Mouse (Mus musculus) adrenal gland, adult 18-20 months (tissue): Measurements from ENCODE around the gene 2610528J11Rik. TPM values are rescaled to one million over a fixed set of nuclear protein-coding genes. Genes with fewer than 3 reads are reported as not detected.

Experiments used
- DNase-seq, 2 experiments: peaks; one replicate each; pipeline ENCODE4 v3.0.0; 2021 to 2022; ENCODE audit warnings: low spot score in 2 of 2
- total RNA-seq, 2 experiments: library from RNA; stranded (reverse); gene quantifications; 1 replicate in 1 of 2; 2 replicates in 1 of 2; pipeline ENCODE4 v1.2.3; 2021

Gene 2610528J11Rik
- total RNA-seq, 2 experiments from 2014 or later, result not detected

DNA sequence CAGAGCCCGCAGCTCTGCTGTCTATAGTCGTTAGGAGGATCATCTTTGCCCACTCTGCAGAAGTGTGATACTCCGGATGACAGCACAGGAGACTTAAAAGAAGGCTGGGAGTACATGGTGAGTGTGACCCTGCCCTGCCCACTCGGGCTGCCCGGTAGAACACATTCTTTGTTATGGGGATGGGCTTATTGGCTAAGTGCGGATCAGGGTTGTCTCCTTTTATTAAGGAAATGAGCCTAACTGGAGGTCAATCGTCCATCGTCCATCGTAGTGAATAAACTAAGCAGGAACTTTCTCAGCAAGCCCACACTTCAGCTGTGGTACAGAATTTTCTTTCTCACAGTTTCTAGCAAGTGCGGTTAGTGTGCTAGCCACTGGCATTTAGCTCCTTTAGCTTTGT lies 13.1 kb downstream of the 2610528J11Rik start:
- DNase-seq, result no peak

DNA sequence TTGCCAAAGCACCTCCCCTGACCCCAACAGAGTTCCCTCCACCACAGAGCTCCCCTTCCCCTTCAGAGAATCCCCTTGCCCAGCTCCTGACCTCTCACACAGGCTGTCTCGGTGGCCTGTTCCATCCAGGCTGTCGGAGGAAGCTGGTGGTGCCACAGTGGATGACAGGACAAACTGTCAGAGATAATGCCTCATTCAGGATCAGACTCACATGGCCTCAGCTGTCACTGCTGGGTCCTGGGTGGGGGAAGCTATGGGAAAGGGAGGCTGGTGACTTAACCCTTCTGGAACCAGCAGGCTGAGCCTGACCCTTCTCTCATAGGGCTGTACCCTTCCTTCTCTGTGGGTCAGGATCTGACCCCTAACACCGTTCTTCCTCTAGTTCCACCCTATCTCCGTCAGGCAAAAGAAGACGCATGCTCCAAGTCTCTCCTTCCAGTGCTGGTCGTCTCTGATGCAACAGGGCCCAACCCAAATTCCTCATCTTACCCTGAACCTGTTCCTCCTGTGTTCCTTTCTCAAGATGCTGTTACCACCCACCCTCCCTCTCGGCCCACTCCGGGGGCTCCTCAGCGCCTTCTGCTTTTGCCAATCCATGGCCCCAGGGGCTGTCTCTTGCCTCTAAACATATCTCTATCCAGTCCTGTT lies 15.8 kb downstream of the 2610528J11Rik start:
- DNase-seq, result no peak

DNA sequence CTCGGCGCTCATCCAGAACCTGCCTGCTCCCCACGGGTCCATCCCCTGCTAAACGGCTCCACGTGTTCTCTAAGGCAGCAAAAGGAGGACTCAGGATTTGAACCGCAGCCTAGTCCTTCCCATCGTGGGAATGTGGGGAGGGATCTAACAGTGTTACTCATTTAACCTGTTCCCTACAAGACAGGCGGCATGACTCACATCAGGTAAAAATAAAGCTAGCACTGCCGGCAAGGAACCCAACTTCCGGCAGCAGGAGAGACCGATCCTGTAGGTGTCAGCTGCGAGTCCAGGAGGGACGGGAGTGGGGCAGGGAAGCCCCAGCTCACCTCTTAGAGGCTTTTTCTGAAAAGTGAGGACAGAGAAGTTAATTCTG lies 16.3 kb downstream of the 2610528J11Rik start:
- no peak for DNase-seq

DNA sequence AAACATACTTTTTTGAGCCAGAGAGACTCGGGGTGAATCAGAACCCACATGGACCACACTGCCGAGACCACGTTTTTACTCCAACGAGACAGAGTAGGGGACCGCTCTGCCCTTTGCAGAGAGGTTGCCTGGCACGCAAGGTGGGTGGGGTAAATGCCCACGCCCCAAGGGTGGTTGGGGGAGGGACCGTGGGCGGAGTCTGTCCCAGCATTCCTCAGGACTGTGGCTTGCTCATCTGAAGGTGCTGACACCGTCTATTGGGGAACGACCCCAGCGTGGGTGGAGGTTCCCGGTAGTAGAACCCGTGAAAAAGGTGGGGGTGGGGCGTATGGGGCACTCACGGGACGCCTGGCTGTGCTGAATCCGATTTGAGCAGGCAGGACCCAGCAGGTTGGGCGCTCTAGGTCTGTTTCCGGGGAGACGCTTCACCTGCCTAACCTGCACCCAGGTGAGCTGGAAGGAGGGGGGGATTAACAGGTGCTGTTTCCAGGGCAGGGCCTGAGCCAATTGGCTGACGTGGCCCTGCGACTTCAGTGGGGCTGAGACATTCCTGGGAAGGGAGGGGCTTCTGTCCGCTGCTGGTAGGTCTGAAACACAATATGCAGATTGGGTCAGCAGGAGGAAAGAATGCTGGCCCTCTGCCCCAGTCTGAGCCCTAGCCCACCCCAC lies 16.9 kb downstream of the 2610528J11Rik start, which contains the start of gene Tmem125:
Gene Tmem125, minus strand, starts transcription at position 453 of the 669 bp plus-strand sequence.
- peak; percentile 32 to 49 for DNase-seq

DNA sequence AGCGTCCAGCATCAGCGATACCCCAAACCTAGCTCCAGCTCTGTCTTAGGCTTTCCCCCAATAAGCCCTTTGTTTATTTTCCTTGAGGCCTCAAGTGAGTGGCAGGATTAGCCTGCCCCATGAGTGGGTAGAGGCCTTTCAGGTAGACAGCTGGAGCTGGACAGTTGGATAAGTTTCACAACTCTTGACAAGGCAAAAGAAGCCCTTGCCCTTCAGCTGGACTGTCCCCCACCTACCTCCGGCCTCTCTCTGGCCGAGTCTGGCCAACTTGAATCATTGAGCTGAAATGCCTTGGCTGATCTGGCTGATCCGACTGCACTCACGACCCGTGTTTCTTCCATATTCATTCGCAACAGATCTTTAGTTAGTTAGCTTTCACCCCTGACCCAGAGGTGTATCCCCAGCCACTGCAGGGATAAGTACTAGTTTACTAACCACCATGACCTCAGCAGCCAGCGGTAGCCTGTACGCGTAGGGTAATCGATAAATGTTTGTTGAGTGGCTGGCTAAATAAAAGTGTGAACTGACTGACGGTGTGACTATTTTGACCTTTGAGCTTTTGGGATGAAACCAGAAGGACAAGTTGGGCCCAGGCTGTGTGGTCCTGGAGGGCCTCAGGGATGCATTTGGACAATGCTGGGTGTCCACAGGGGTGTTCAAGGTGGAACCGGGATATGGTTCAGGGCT lies 17.8 kb downstream of the 2610528J11Rik start:
- no peak for DNase-seq

DNA sequence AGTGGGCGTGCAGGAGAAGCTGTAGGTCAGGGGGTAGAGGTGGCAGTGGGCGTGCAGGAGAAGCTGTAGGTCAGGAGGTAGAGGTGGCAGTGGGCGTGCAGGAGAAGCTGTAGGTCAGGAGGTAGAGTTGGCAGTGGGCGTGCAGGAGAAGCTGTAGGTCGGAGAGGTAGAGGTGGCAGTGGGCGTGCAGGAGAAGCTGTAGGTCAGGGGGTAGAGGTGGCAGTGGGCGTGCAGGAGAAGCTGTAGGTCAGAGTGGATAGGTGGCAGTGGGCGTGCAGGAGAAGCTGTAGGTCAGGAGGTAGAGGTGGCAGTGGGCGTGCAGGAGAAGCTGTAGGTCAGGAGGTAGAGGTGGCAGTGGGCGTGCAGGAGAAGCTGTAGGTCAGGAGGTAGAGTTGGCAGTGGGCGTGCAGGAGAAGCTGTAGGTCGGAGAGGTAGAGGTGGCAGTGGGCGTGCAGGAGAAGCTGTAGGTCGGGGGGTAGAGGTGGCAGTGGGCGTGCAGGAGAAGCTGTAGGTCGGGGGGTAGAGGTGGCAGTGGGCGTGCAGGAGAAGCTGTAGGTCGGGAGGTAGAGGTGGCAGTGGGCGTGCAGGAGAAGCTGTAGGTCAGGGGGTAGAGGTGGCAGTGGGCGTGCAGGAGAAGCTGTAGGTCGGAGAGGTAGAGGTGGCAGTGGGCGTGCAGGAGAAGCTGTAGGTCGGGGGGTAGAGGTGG lies 20.8 kb downstream of the 2610528J11Rik start:
- peak; percentile 78 to 84 for DNase-seq

DNA sequence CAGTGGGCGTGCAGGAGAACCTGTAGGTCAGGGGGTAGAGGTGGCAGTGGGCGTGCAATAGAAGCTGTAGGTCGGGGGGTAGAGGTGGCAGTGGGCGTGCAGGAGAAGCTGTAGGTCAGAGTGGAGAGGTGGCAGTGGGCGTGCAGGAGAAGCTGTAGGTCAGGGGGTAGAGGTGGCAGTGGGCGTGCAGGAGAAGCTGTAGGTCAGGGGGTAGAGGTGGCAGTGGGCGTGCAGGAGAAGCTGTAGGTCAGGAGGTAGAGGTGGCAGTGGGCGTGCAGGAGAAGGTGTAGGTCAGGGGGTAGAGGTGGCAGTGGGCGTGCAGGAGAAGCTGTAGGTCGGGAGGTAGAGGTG lies 21.3 kb downstream of the 2610528J11Rik start:
- peak; percentile 41 to 44 for DNase-seq

DNA sequence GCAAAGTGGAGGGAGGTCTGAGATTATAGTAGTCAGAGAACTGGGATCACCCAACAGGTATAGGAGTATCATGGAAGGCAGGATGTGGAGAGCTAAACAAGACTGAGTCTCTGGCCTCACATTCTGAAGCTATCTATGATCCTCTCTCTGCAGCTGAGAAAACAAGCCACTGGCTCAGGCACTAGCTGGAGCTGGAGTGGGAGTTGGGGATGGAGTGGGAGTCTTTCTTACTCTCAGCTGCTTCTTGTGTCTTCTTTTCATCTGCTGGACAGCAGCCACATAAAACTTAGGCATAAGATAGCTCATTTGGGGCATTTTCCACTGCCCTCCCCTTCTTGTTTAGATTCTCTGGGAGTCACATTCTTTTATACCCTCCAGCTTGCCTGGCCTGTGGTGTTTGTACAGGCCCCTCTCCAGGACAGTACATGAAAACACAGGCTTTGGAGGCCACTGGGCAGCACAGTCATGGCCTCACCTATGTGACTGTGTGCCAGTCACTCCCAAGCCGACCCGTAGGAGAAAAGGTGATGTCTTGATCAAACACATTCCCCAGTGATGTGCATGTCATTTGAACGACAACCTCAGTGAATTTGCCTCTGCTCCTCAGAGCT lies 26.3 kb downstream of the 2610528J11Rik start:
- DNase-seq, result no peak

DNA sequence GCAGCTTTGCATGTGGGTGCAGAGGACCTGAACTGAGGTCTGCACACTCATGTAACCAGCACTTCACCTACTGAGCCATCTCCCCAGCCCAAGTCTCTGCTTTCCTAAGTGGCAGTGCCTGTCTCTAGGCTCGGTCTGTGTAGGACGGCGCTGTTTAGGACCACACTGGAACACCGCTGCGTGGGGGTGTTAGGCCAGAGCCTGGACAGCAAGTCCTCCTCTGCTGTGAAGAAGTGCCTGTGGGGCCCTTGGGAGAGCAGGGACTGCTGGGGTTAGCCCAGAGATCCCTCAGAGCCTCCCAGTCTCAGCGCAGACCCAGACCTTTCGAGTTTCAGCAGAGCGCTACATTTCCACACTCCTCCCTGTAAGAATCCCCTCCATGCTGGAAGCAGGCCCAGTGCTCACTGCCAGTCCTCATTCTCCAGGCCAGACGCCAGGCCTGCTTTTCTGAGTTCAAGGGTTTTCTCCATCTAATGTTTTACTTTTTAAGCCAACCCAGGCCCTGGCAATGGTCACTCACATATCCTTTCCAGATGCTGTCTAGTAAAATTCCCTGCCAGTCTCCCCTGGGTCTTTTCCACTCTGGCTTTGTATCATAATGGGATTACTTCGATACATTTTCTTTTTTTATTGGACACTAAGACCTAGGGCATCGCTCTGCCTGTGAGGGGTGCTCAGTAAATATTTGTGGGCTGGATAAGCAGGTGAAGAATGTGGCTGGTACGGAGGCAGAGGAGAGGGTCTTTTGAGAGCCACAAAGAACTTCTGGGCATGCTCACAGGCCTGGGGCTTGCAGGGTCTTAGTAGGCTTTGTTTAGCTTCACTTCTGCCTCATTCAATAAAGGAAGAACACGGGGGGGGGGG lies 37.5 kb downstream of the 2610528J11Rik start:
- no peak for DNase-seq

DNA sequence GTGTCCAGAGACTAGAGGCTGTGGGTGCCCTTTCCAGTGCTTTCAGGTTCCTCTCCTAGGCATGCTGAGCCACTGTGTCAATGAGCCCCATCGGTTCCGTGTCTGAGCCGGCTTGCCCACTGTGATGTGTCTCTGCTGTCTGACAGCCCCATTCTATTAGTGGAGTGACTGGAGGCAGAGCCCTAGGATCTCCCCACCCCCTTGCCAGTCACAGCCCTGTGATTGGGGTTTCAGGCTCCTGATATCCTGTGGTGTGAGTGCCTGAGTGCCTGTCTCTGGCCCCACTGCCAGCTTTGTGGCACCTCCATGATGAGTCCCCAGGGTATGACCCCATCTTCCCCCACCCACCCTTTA lies 38.1 kb downstream of the 2610528J11Rik start:
- no peak for DNase-seq

DNA sequence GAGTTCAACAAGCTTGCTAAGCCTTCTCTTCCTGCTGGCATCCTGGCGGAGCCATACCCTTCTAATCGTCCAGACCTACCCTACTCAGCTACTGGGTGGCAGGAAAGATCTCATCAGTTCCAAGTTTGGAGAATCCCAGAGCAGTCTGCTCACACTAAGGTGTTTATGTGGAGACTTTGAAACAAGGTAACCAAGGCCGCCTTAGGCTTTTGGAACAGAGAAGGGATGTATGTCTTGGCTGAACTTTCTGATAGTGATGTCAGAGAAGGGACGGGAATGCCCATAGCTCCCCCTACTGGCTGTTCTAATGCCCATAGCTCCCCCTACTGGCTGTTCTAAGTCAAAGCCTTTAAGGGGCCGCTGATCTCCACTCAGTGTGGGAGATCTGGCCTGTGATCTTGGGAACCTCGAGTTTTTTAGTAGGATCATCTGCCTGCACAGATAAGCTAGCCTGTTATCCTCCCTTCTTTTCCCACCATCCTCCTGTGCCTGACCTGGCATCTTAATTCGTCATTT lies 39.4 kb downstream of the 2610528J11Rik start:
- peak in 1 of 2 experiments; percentile 33 for DNase-seq

DNA sequence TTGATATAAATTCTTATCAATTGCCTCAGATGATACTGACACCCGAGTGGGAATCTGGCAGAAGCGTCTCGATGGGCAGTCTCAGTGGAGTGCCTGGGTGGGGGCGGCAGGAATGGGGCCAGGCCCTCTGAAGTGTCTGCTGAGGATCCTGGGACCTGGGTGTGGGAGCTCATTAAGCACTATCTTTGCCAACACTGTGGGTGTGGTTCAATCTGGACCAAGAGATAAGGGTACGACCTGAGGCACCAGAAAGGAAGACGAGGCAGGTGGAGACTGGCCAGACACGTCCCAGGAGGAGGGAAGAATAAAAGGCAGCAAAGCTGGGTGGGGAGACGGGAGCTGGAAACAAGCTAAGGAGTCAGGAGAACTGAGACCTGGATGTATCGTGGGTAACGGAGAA lies 41.9 kb downstream of the 2610528J11Rik start:
- no peak for DNase-seq

DNA sequence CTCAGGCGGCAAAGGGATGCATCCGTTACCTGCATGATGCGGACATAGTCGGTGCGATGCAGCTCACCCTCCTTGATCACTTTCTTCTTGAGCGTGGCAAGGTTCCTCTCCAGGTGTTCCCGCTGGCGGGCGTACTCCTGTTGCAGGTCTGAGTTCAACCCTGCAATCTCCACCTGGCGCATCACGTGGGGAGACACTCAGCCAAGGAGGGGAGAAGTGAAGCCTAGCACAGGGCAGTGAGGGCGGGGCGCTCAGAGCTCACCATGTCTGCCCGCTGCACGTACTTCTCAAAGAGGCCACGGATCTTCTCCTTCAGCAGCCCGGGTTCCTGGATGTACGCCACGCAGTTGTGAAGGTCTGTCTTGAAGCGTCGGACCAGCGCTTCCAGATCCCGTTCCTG lies 42.5 kb downstream of the 2610528J11Rik start:
- DNase-seq, result no peak

DNA sequence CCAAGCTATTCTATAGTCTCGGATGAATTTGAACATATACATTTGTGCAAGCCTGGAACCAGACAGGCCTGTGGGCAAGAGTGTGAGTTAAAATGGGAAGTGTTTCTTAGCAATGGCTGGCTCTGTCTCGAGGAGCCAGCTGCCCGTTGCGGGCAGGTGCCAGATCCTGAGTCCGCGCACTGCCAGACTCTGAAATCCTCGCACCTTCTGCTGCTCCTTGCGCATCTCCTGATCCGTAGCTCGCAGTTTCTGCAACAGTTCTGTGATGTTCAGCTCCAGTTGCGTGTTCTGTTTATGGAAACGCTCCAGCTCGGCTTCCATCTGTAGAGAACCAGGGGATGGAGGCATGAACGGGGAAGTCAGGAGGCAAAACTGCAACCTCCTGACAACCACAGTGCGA lies 44.6 kb downstream of the 2610528J11Rik start:
- DNase-seq, result no peak

DNA sequence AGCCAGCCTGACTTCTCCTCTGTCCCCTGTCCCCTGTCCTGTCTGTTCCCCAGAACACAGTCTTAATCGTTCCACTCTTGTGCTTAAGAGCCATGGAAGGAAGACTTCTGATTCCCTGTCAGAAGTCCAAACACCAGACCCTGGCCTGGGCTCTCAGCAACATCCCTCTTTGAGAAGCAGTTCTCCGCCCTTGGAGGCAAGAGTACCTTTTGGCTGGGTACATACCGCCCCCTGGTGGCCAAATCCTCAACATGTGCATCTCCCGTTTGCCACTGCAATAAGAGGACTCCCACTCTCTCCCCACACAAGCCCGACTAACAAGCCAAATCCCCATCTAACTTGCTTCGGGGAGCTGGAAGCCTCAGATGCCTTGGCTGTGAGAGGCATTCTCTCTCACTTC lies 49.3 kb downstream of the 2610528J11Rik start:
- DNase-seq, result peak; percentile 72 to 76

DNA sequence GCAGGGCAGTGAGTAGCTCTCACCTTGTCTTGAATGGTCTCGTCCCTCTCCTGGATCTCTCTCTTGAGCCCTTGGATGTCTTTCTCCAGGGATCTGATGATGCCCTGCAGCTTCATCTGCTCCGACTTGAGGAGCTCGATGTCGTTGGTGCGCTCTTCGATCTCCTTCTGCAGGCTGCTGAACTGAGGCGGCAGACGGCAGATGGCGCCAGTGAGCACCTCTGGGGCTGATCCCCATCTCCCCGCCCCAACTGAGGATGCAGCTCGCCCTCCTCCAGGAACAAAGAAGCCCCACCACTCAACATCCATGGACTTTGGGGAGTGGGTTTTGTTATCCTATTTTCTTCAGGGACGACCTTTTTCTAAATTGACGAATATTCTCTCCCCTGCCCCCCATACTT lies 52.5 kb downstream of the 2610528J11Rik start:
- peak in 1 of 2 experiments; percentile 27 for DNase-seq
